ENCODE assay signal across 1 mouse cellular context in the genomic region with DNA sequence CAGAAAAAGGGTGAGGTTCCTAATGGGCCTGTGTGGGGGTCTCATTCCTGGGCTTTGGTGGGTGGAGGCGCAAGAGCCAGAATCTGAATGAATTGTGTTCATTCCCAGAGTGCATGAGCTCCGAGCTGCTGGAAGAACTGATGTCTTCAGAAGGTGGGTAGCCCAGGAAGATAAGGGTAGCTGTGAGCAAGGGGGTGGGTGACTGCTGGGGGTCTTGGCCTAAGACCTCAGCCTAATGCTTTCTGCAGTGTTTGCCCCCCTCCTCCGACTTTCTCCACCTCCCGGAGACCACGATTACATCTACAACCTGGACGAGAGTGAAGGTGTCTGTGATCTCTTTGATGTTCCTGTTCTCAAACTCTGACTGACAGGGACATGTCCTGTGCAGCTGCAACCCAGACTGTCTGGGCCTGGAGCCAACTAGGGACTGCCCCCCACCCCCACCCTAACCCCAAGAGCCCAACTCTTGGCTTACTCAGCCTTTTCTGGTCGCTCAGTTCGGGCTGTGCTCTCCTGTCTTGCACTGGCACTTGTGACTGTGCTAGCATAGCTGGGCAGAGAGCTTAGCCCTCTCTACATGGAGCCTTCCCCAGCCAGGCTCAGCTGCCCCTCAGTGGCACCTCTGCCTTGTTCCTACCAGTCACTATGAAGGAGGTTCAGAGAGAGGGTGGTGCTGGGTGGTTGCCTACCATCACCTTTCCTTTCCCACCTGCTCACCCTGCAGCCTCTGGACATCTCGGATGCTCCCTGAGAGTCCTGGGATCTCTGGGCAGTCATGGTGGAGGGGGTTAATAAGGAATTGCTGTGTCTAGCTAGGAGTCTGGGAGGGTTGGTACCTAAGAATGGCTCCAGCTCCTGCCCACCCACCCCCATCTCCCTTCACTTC.
TF ChIP-seq lines count a peak whose summit lies in the region.

No protein-coding gene starts in this region.

TF ChIP-seq in MEL, 35 proteins besides CTCF, POLR2A, EP300 and RAD21 (continued from another document):
- TF ChIP-seq ETS1 (IDR thresholded peaks at IDR 0.05; ENCODE audit: low read depth, low read length) (peak; percentile 67), MAFK (IDR thresholded peaks at IDR 0.05; ENCODE audit: borderline replicate concordance, low read depth, low read length) (peak; percentile 49; the same call in 1 of the 2 replicates), ZMIZ1 (IDR thresholded peaks at IDR 0.05; ENCODE audit: low read depth, low read length) (peak; percentile 15; the same call in 1 of the 2 replicates), POLR2AphosphoS2 (IDR thresholded peaks at IDR 0.05; ENCODE audit: low read length) (peak; percentile 83; the same call in 1 of the 2 replicates), BHLHE40 (IDR thresholded peaks at IDR 0.05; ENCODE audit: borderline replicate concordance, low read depth, low read length) (no peak), MAZ (IDR thresholded peaks at IDR 0.05; ENCODE audit: low read depth, low read length) (peak; percentile 58; the same call in 1 of the 2 replicates), TBP (IDR thresholded peaks at IDR 0.05; ENCODE audit: low read depth, low read length) (0 out of 2 replicates have a peak, but pooled peaks have one; percentile 11), RCOR1 (IDR thresholded peaks at IDR 0.05; ENCODE audit: low read depth, low read length) (no peak), POLR2AphosphoS5 (IDR thresholded peaks at IDR 0.05; ENCODE audit: borderline replicate concordance, low read depth, low read length) (0 out of 2 replicates have a peak, but pooled peaks have one; percentile 33), CHD2 (IDR thresholded peaks at IDR 0.05; ENCODE audit: low read length) (0 out of 2 replicates have a peak, but pooled peaks have one; percentile 32)
TF ChIP-seq in MEL: peak in this region for 9.
